Mouse (Mus musculus): ENCODE data around the gene Cd34. TPM values are rescaled to one million over a fixed set of nuclear protein-coding genes. Genes with fewer than 3 reads are reported as not detected.

Gene Cd34
- polyA plus RNA-seq, 1 experiment from 2014 or later, result 31.8 TPM

- Histone ChIP-seq H3K36me3 (ENCODE audit: poor library complexity, severe bottlenecking) (no peaks in the 10 kb centered on the region), H3K27me3 (no peaks in the 10 kb centered on the region), H3K4me3 (peak overlapping the region; percentile 79), H3K4me1 (peaks cover 23% of the 10 kb centered on the region), H3K9ac (peak overlapping the region; percentile 78), H3K9me3 (replicated peaks) (no peaks in the 10 kb centered on the region), H3K27ac (peak overlapping the region; percentile 73), H3K4me2 (peak overlapping the region; percentile 92)
- peak; percentile 88 for ATAC-seq
- WGBS, result under 1% methylated on average over 44 of the region's 44 CpGs
These were observed 38.1 kb downstream of the Cd34 start for GRCm38 (mm10) chr1:194976517-194977370.

- Histone ChIP-seq H3K4me3 (peak overlapping the region; percentile 79), H3K36me3 (ENCODE audit: poor library complexity, severe bottlenecking) (no peaks in the 10 kb centered on the region), H3K9me3 (replicated peaks) (no peaks in the 10 kb centered on the region), H3K27me3 (no peaks in the 10 kb centered on the region), H3K4me1 (peaks cover 23% of the 10 kb centered on the region), H3K9ac (peak overlapping the region; percentile 78; the same call in 1 of the 2 replicates), H3K4me2 (peak overlapping the region; percentile 92), H3K27ac (peak overlapping the region; percentile 44; the same call in 1 of the 2 replicates)
- no peak; the same call in 1 of the 2 replicates for ATAC-seq
- WGBS, result 15% methylated on average over 1 of the region's 1 CpGs
These were observed 38.7 kb downstream of the Cd34 start for GRCm38 (mm10) chr1:194977371-194977761.

- ATAC-seq, result peak; percentile 37
- Histone ChIP-seq H3K4me1 (peaks cover 29% of the 10 kb centered on the region), H3K9ac (no peak overlapping the region), H3K36me3 (ENCODE audit: poor library complexity, severe bottlenecking) (no peaks in the 10 kb centered on the region), H3K4me2 (peak overlapping the region; percentile 92), H3K9me3 (replicated peaks) (no peaks in the 10 kb centered on the region), H3K27me3 (no peaks in the 10 kb centered on the region), H3K4me3 (no peak overlapping the region), H3K27ac (peak overlapping the region; percentile 44; the same call in 1 of the 2 replicates)
- 35% methylated on average over 5 of the region's 5 CpGs for WGBS
These were observed 39.5 kb downstream of the Cd34 start for GRCm38 (mm10) chr1:194977946-194978720.

GRCm38 (mm10) chr1:194980826-194981435 is 42.3 kb downstream of the Cd34 start:
- Histone ChIP-seq H3K4me3 (no peak overlapping the region), H3K4me2 (no peak overlapping the region), H3K27me3 (no peaks in the 10 kb centered on the region), H3K9ac (no peak overlapping the region), H3K9me3 (replicated peaks) (no peaks in the 10 kb centered on the region), H3K27ac (no peak overlapping the region), H3K4me1 (peaks cover 28% of the 10 kb centered on the region), H3K36me3 (ENCODE audit: poor library complexity, severe bottlenecking) (no peaks in the 10 kb centered on the region)
- 64% methylated on average over 1 of the region's 1 CpGs for WGBS
- no peak for ATAC-seq

GRCm38 (mm10) chr1:194982931-194983690 is 44.5 kb downstream of the Cd34 start:
- Histone ChIP-seq H3K9ac (no peak overlapping the region), H3K27ac (no peak overlapping the region; the same call in 1 of the 2 replicates), H3K36me3 (ENCODE audit: poor library complexity, severe bottlenecking) (no peaks in the 10 kb centered on the region), H3K4me1 (peaks cover 12% of the 10 kb centered on the region), H3K27me3 (no peaks in the 10 kb centered on the region), H3K4me2 (no peak overlapping the region), H3K9me3 (replicated peaks) (no peaks in the 10 kb centered on the region), H3K4me3 (no peak overlapping the region)
- ATAC-seq, result no peak
- WGBS, result 76% methylated on average over 5 of the region's 5 CpGs

GRCm38 (mm10) chr1:194984914-194985313 is 46.3 kb downstream of the Cd34 start:
- H3K4me3 ChIP-seq, result no peak overlapping the region
- no peak overlapping the region for H3K27ac ChIP-seq
- 88% methylated on average over 3 of the region's 3 CpGs for WGBS
- H3K9me3 ChIP-seq (replicated peaks), result no peaks in the 10 kb centered on the region
- no peaks in the 10 kb centered on the region for H3K27me3 ChIP-seq
- ATAC-seq, result no peak
- H3K4me1 ChIP-seq, result 0 out of 2 replicates have a peak, but pooled peaks cover 6% of the 10 kb centered on the region
- H3K36me3 ChIP-seq (ENCODE audit: poor library complexity, severe bottlenecking), result no peaks in the 10 kb centered on the region
- H3K4me2 ChIP-seq, result no peak overlapping the region
- no peak overlapping the region for H3K9ac ChIP-seq

- no peak overlapping the region for H3K27ac ChIP-seq
- 0 out of 2 replicates have a peak, but pooled peaks cover 6% of the 10 kb centered on the region for H3K4me1 ChIP-seq
- no peak for ATAC-seq
- WGBS, result 84% methylated on average over 4 of the region's 4 CpGs
- H3K4me2 ChIP-seq, result no peak overlapping the region
- no peak overlapping the region for H3K9ac ChIP-seq
- H3K9me3 ChIP-seq (replicated peaks), result no peaks in the 10 kb centered on the region
- H3K4me3 ChIP-seq, result no peak overlapping the region
- H3K27me3 ChIP-seq, result no peaks in the 10 kb centered on the region
- H3K36me3 ChIP-seq (ENCODE audit: poor library complexity, severe bottlenecking), result no peaks in the 10 kb centered on the region
These were observed 47.0 kb downstream of the Cd34 start for GRCm38 (mm10) chr1:194985442-194986210.

GRCm38 (mm10) chr1:194989024-194989423 is 50.4 kb downstream of the Cd34 start:
- Histone ChIP-seq H3K27me3 (no peaks in the 10 kb centered on the region), H3K4me1 (no peaks in the 10 kb centered on the region), H3K4me3 (no peak overlapping the region), H3K36me3 (ENCODE audit: poor library complexity, severe bottlenecking) (no peaks in the 10 kb centered on the region), H3K9ac (no peak overlapping the region), H3K9me3 (replicated peaks) (no peaks in the 10 kb centered on the region), H3K27ac (no peak overlapping the region), H3K4me2 (no peak overlapping the region)
- WGBS, result 88% methylated on average over 1 of the region's 1 CpGs
- ATAC-seq, result no peak

GRCm38 (mm10) chr1:194990976-194991375 is 52.4 kb downstream of the Cd34 start:
- H3K4me3 ChIP-seq, result no peak overlapping the region
- 89% methylated on average over 2 of the region's 2 CpGs for WGBS

GRCm38 (mm10) chr1:194991654-194992053 is 53.0 kb downstream of the Cd34 start:
- no peaks in the 10 kb centered on the region for H3K36me3 ChIP-seq (ENCODE audit: poor library complexity, severe bottlenecking)
- no peaks in the 10 kb centered on the region for H3K27me3 ChIP-seq
- ATAC-seq, result no peak
- H3K4me2 ChIP-seq, result no peak overlapping the region
- no peak overlapping the region for H3K9ac ChIP-seq
- H3K9me3 ChIP-seq (replicated peaks), result no peaks in the 10 kb centered on the region
- H3K4me3 ChIP-seq, result no peak overlapping the region
- 93% methylated on average over 2 of the region's 2 CpGs for WGBS
- no peak overlapping the region for H3K27ac ChIP-seq
- H3K4me1 ChIP-seq, result no peaks in the 10 kb centered on the region

More at GRCm38 (mm10) chr1:194990976-194991375, 52.4 kb downstream of the Cd34 start:
- Histone ChIP-seq H3K36me3 (ENCODE audit: poor library complexity, severe bottlenecking) (no peaks in the 10 kb centered on the region), H3K9ac (no peak overlapping the region), H3K4me1 (no peaks in the 10 kb centered on the region), H3K9me3 (replicated peaks) (no peaks in the 10 kb centered on the region), H3K4me2 (no peak overlapping the region), H3K27me3 (no peaks in the 10 kb centered on the region), H3K27ac (no peak overlapping the region)
- no peak for ATAC-seq

Data from forebrain, embryonic 13.5 days (tissue).